Mouse (Mus musculus) urinary bladder, postnatal 14 days (tissue): Measurements from ENCODE around the gene Fkbp15.

Experiments used
- DNase-seq: peaks from one replicate; pipeline ENCODE4 v3.0.0; 2021; ENCODE audit warnings: low spot score

The Fkbp15 gene

GRCm38 (mm10) chr4:62360088-62360804 is at the start of gene Fkbp15, which contains the start of gene Slc31a1:
Gene Fkbp15, minus strand, starts transcription at chr4:62360548.
Gene Slc31a1, plus strand, starts transcription at chr4:62360727.
- DNase-seq, result peak; percentile 96

GRCm38 (mm10) chr4:62409615-62410014 is 49.3 kb upstream of the Fkbp15 start:
- DNase-seq, result no peak

- DNase-seq, result peak; percentile 99
Measured at GRCm38 (mm10) chr4:62408601-62409282, 48.4 kb upstream of the Fkbp15 start, which contains the start of the genes Cdc26 and Prpf4. Gene Cdc26, minus strand, starts transcription at chr4:62408642. Gene Prpf4, plus strand, starts transcription at chr4:62408797.

- peak; percentile 58 for DNase-seq
Measured at GRCm38 (mm10) chr4:62407730-62408582, 47.6 kb upstream of the Fkbp15 start.

GRCm38 (mm10) chr4:62406133-62406532 is 45.8 kb upstream of the Fkbp15 start:
- DNase-seq, result no peak

- peak; percentile 8 for DNase-seq
Measured at GRCm38 (mm10) chr4:62398956-62399355, 38.6 kb upstream of the Fkbp15 start.

- DNase-seq, result no peak
Measured at GRCm38 (mm10) chr4:62397616-62398365, 37.4 kb upstream of the Fkbp15 start.

GRCm38 (mm10) chr4:62395806-62396205 is 35.5 kb upstream of the Fkbp15 start:
- no peak for DNase-seq

- no peak for DNase-seq
Measured at GRCm38 (mm10) chr4:62393459-62393858, 33.1 kb upstream of the Fkbp15 start.

- no peak for DNase-seq
Measured at GRCm38 (mm10) chr4:62391892-62392291, 31.5 kb upstream of the Fkbp15 start.

- no peak for DNase-seq
Measured at GRCm38 (mm10) chr4:62389592-62390512, 29.5 kb upstream of the Fkbp15 start.

- no peak for DNase-seq
Measured at GRCm38 (mm10) chr4:62385439-62385838, 25.1 kb upstream of the Fkbp15 start.

- DNase-seq, result no peak
Measured at GRCm38 (mm10) chr4:62384159-62384558, 23.8 kb upstream of the Fkbp15 start.

- DNase-seq, result no peak
Measured at GRCm38 (mm10) chr4:62383752-62384151, 23.4 kb upstream of the Fkbp15 start.

- DNase-seq, result no peak
Measured at GRCm38 (mm10) chr4:62383207-62383606, 22.9 kb upstream of the Fkbp15 start.

- DNase-seq, result no peak
Measured at GRCm38 (mm10) chr4:62379724-62380381, 19.5 kb upstream of the Fkbp15 start.

GRCm38 (mm10) chr4:62376123-62376522 is 15.8 kb upstream of the Fkbp15 start:
- no peak for DNase-seq

- DNase-seq, result no peak
Measured at GRCm38 (mm10) chr4:62374342-62374741, 14.0 kb upstream of the Fkbp15 start.

- DNase-seq, result peak; percentile 54
Measured at GRCm38 (mm10) chr4:62373668-62374067, 13.3 kb upstream of the Fkbp15 start.
